Mouse (Mus musculus) heart, adult 2 months (tissue): ENCODE measurements around the gene Tmem184a. TPM values are rescaled to one million over a fixed set of nuclear protein-coding genes. Genes with fewer than 3 reads are reported as not detected.
A peak's percentile ranks its signal among the peaks of the same experiment; 100 is the strongest.

ENCODE experiments used
- DNase-seq, 2 experiments: peaks; one replicate each; pipeline ENCODE4 v3.0.0; 2021
- H3K27ac ChIP-seq: fragments of 200-600 bp; 2 replicates; pipeline ENCODE4 v1.8.1; 2022
- H3K27me3 ChIP-seq: fragments of 200-500 bp; 2 replicates; pipeline ENCODE4 v1.6.1; 2012; ENCODE audit warnings: mild to moderate bottlenecking, low read length, inconsistent platforms, mixed read lengths; ENCODE audit not compliant: control insufficient read depth, insufficient read depth
- H3K36me3 ChIP-seq: fragments of 200-500 bp; 2 replicates; pipeline ENCODE4 v1.6.1; 2012; ENCODE audit warnings: low read length, inconsistent platforms; ENCODE audit not compliant: control insufficient read depth, insufficient read depth
- H3K4me1 ChIP-seq: fragments of 200-500 bp; 2 replicates; pipeline ENCODE4 v1.6.1; 2011; ENCODE audit warnings: low read length; ENCODE audit not compliant: control insufficient read depth, insufficient read depth
- H3K4me3 ChIP-seq: fragments of 200-600 bp; 2 replicates; pipeline ENCODE4 v1.8.1; 2022
- H3K79me2 ChIP-seq: fragments of 200-500 bp; replicated peaks from 2 replicates; pipeline ENCODE4 v1.6.1; 2012; ENCODE audit warnings: mild to moderate bottlenecking, inconsistent platforms, low read length, moderate library complexity, mixed read lengths; ENCODE audit not compliant: control insufficient read depth, insufficient read depth
- H3K9ac ChIP-seq: fragments of 200-500 bp; 2 replicates; pipeline ENCODE4 v1.6.1; 2012; ENCODE audit warnings: low read depth, mild to moderate bottlenecking, control low read depth, inconsistent platforms, low read length, mixed read lengths
- CTCF ChIP-seq: fragments of 200-600 bp; IDR thresholded peaks from 2 replicates; pipeline ENCODE4 v1.8.1; 2022; ENCODE audit warnings: antibody characterized with exemption, mild to moderate bottlenecking, moderate library complexity
- EP300 ChIP-seq: fragments of 200-500 bp; IDR thresholded peaks from 2 replicates; pipeline ENCODE4 v1.6.1; 2011; ENCODE audit warnings: low read depth, low read length, control low read depth; ENCODE audit not compliant: insufficient read depth
- POLR2A ChIP-seq: fragments of 200-500 bp; IDR thresholded peaks from 2 replicates; pipeline ENCODE4 v1.6.1; 2011; ENCODE audit warnings: mild to moderate bottlenecking, low read depth, low read length, control low read depth; ENCODE audit not compliant: insufficient read depth
- WGBS: fragments of 180-500 bp; shearing (Covaris S2); methylation state at CpG from one replicate; pipeline ENCODE4 v1.1.7; 2018; 5-methylcytosine and 5-hydroxymethylcytosine counted together
- intact Hi-C: fragments of 180-260 bp; cut with DNase I; formaldehyde crosslinking; loops from one replicate; pipeline ENCODE4 v1.15.1; 2025
- polyA plus RNA-seq: library from polyadenylated mRNA; depleted of rRNA; stranded (reverse); fragments of >200 nt; gene quantifications from 2 replicates; pipeline ENCODE4 v1.2.3, GENCODE M21; 2012
- total RNA-seq, 2 experiments: library from RNA; stranded (reverse); gene quantifications; 2 replicates each; pipeline ENCODE4 v1.2.3; 2021

Gene Tmem184a
- total and polyA plus RNA-seq, 3 experiments: 0.05 to 1.5 TPM; not detected in 1

DNA sequence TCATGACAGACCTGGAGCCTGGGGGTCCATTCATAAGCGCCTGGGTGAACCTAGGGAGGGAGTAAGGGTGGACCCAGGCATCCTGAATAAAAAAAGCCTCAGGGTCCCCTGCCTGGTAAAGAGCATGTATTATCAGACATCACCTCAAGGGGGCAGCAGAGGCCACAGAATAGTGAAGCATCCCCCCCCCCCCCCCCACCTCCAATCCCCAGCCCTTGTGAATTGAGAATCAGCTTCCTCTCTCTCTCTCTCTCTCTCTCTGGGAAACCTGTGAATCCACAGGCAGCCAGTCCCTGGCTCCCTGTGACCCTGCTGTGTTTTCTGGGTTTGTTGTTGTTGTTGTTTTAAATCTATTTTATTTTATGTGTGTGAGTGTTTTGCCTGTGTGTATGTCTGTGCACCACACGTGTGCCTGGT is 18.8 kb upstream of the Tmem184a start:
- intact Hi-C loops: loop anchor here (1.0 to 5.0 kb wide), 8 partner anchors 94 to 698 kb away; no protein-coding TSS in a partner anchor
- no peaks in the 10 kb centered on the region for H3K4me1 ChIP-seq
- TF ChIP-seq CTCF (peak; percentile 72), EP300 (no peak)
- WGBS: 13% methylated on average over 2 of the region's 2 CpGs
- no peaks in the 10 kb centered on the region for H3K27me3 ChIP-seq
- no peaks in the 10 kb centered on the region for H3K36me3 ChIP-seq
- no peak overlapping the region for H3K4me3 ChIP-seq
- no peaks in the 10 kb centered on the region for H3K79me2 ChIP-seq
- H3K27ac ChIP-seq: no peak overlapping the region
- DNase-seq: peak; percentile 34 to 64
- no peak overlapping the region for H3K9ac ChIP-seq

DNA sequence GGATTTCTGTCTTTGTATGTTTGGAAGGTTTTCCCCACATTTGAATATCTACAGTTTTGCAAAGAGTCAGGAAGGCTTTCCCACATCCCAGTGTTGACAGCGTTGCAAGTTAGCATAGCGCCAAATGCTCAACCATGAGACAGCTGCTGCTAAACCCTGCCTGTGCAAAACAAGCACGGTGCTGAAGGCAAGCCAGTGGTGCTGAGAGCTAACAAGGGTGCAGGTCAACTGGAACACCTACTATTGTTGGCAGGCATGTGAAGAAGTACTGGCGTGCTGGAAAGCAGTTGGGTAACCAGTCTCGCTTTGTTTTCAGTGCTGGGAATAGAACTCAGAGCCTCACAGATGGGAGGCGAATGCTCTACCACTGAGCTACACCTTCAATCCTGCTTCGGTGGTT is 16.0 kb upstream of the Tmem184a start:
- no peaks in the 10 kb centered on the region for H3K36me3 ChIP-seq
- H3K27me3 ChIP-seq: no peaks in the 10 kb centered on the region
- 70% methylated on average over 7 of the region's 7 CpGs for WGBS
- H3K79me2 ChIP-seq: no peaks in the 10 kb centered on the region
- H3K27ac ChIP-seq: no peak overlapping the region
- no peak for TF ChIP-seq CTCF
- no peak for TF ChIP-seq POLR2A
- no peak for TF ChIP-seq EP300
- DNase-seq: no peak
- intact Hi-C loops: loop anchor here (5.0 kb wide), 2 partner anchors 362 to 577 kb away; no protein-coding TSS in a partner anchor
- H3K9ac ChIP-seq: no peak overlapping the region
- no peaks in the 10 kb centered on the region for H3K4me1 ChIP-seq
- no peak overlapping the region for H3K4me3 ChIP-seq

- no peaks in the 10 kb centered on the region for H3K27me3 ChIP-seq
- DNase-seq: no peak
- no peak overlapping the region for H3K27ac ChIP-seq
- intact Hi-C loops: no loop called here
- no peak for TF ChIP-seq CTCF
- 35% methylated on average over 7 of the region's 7 CpGs for WGBS
- no peaks in the 10 kb centered on the region for H3K79me2 ChIP-seq
- no peaks in the 10 kb centered on the region for H3K4me1 ChIP-seq
- no peaks in the 10 kb centered on the region for H3K36me3 ChIP-seq
- H3K4me3 ChIP-seq: no peak overlapping the region
- H3K9ac ChIP-seq: no peak overlapping the region
Measured at GRCm38 (mm10) chr5:139832125-139832524, 12.4 kb upstream of the Tmem184a start.

DNA sequence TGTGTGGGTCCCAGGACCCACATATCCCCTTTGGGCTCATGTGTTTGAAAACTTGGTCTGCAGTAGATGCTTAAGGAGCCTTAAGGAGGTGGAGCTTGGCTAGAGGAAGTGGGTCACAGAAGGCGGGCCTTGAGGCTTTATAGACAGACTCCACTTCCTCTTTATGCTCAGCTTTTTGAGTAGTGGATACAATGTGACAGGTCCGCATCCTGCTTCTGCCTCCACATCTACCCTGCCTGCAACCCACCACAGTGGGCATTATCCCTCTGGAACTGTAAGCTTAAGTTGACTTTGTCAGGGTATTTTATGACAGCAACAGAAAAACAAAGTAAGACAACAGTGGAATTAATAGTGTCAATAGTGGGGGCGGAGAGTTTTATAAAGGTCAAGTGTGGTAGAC is 11.0 kb upstream of the Tmem184a start:
- Histone ChIP-seq H3K4me1 (peaks cover 5% of the 10 kb centered on the region), H3K36me3 (no peaks in the 10 kb centered on the region), H3K9ac (no peak overlapping the region), H3K27ac (no peak overlapping the region), H3K79me2 (no peaks in the 10 kb centered on the region), H3K27me3 (no peaks in the 10 kb centered on the region), H3K4me3 (no peak overlapping the region)
- no peak for TF ChIP-seq EP300
- TF ChIP-seq POLR2A: no peak
- TF ChIP-seq CTCF: no peak
- intact Hi-C loops: no loop called here
- 79% methylated on average over 3 of the region's 3 CpGs for WGBS
- DNase-seq: no peak

DNA sequence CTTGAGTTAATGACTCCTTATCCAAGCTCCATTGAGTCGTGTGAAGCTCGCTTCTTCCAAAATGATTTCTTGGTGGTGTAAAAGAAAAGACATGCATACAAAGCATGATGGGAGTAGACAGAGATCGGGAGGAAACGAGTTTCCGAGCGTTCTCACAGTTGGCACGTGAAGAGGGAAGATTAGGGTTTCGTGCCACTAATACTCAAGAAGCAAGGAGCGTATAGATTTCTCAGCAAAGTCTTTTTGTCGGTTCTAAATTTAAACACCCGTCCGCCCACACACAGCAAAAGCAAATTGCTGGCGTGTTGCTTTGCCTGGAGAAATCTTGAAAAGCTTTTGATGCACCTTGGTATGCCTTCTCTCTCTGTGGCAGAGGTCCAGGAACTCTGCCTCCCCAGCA is 9.7 kb upstream of the Tmem184a start:
- intact Hi-C loops: no loop called here
- no peaks in the 10 kb centered on the region for H3K36me3 ChIP-seq

GRCm38 (mm10) chr5:139827593-139827992 is 7.9 kb upstream of the Tmem184a start:
- Histone ChIP-seq H3K79me2 (no peaks in the 10 kb centered on the region), H3K9ac (no peak overlapping the region), H3K4me1 (peaks cover 5% of the 10 kb centered on the region), H3K27ac (no peak overlapping the region), H3K4me3 (no peak overlapping the region), H3K36me3 (no peaks in the 10 kb centered on the region), H3K27me3 (no peaks in the 10 kb centered on the region)
- intact Hi-C loops: loop anchor here (2.0 kb wide), 1 partner anchor 53 kb away; the partner anchor contains the start of gene Ints1
- no peak for DNase-seq
- TF ChIP-seq EP300 (no peak), CTCF (peak; percentile 66)
- WGBS: 97% methylated on average over 1 of the region's 1 CpGs

More for the DNA sequence above, 9.7 kb upstream of the Tmem184a start:
- H3K27me3 ChIP-seq: no peaks in the 10 kb centered on the region
- no peak for DNase-seq
- WGBS: 56% methylated on average over 13 of the region's 13 CpGs
- H3K4me3 ChIP-seq: no peak overlapping the region
- H3K9ac ChIP-seq: no peak overlapping the region
- H3K79me2 ChIP-seq: no peaks in the 10 kb centered on the region
- peaks cover 5% of the 10 kb centered on the region for H3K4me1 ChIP-seq
- no peak overlapping the region for H3K27ac ChIP-seq
- TF ChIP-seq EP300: no peak
- TF ChIP-seq POLR2A: no peak
- TF ChIP-seq CTCF: no peak
